Mouse (Mus musculus) kidney, postnatal 36 days (tissue): Measurements from ENCODE around the gene Zbtb43.

ENCODE experiments used
- DNase-seq, 2 experiments: peaks; one replicate each; pipeline ENCODE4 v3.0.0; 2021 to 2022; ENCODE audit warnings: mixed read lengths in 2 of 2

The Zbtb43 gene

DNA sequence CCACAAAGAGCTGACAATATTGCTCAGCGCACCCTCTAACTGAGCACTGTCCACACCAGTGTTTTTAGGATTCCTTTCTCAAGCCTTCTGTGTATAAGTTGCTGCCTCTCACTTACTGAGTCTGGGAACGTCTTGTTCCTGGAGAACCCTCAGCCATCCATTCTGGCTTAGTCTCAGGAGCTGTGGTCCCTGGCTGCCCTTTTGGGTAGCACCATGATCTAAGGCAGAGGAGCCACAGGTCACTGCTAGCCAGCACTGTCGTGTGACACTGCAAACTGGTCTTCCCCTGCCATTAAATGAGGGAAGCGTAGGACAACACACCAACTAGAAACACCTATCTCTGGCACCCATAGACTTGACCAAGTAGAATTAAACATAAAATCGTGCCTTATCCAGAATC lies 15.6 kb downstream of the Zbtb43 start:
- DNase-seq, result no peak

GRCm38 (mm10) chr2:33452140-33452539 lies 16.2 kb downstream of the Zbtb43 start:
- DNase-seq, result peak; percentile 37 to 70

DNA sequence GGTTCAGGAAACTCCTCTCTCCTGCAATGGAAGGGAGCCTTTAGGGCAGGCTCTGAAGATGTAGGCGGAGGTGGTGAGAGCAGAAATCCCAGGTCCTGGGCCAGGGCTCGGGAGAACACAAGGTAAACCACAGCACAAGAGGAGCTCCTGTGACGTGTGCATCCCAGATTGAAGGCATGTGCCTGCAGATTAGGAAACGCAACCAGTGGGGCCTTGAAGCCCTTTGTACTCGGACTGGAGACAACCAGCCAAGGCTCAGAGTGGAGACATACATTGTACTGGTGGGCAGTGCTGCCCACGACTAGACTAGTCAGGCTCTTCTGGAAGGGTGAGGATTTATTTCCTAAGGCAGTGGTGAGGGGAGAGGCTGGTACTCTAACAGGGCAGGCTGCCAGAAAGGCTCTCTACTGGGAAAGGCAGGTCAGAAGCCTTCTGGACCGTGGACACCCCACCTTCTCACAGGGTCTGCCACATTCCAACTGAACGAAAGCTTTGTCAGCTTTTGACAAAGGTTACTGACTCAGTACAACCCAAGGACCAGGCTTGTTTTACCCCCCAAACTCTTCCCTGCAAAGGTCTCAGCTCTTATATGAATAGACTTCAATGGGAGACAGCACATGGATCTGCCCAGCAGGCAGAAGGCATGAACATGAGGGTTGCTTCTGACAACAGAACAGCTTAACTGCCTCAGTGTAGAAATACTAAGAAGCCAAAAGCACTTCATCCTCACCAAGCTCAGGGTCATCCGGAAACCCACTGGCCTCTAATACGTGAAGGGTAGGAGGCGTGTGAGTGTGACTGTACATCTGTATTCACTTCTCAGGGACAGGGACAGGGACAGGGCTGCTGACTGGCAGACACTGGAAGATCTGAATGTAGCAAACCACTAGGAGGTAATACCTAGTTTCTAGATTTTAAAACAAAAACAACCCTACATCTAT lies 17.1 kb downstream of the Zbtb43 start:
- DNase-seq, result peak; percentile 42 to 63

GRCm38 (mm10) chr2:33449119-33449873 lies 19.1 kb downstream of the Zbtb43 start:
- no peak for DNase-seq

DNA sequence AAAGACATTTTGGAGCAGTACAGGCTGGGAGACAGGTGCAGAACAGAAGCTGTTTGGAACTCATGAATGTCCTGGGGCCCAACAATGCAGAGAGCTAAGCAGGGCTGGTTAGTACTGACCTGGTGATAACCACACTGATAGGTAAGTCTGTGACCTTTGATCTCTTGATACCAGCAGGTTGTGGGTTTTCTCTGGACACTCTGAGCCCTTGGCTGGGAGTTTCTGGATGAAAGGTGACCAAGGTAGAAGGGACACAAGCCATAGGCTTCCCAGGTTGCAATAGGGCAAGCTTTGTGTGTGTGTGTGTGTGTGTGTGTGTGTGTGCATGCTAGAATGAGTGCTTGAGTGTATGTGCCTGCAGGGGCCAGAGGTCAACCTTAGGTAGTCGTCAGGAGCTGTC lies 21.6 kb downstream of the Zbtb43 start:
- no peak for DNase-seq

- no peak for DNase-seq
These were observed 22.6 kb downstream of the Zbtb43 start for GRCm38 (mm10) chr2:33445741-33446140.

DNA sequence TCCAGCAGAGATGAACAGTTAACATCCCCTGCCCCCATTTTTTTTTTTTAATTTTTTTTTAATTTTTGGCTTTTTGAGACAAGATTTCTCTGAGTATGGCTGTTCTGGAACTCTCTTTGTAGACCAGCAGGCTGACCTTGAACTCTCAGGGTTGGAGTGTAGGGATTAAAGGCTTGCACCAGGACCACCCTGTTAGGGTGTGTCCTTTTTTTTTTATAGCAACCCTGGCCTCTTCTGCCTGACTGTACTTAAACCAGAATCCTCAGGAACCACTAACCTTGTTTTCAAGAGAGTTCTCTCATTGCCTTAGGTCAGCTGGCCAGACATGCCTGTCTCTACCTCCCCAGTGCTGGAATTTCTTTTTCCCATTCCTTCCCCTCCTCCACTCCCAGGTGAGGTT lies 23.5 kb downstream of the Zbtb43 start:
- no peak for DNase-seq

DNA sequence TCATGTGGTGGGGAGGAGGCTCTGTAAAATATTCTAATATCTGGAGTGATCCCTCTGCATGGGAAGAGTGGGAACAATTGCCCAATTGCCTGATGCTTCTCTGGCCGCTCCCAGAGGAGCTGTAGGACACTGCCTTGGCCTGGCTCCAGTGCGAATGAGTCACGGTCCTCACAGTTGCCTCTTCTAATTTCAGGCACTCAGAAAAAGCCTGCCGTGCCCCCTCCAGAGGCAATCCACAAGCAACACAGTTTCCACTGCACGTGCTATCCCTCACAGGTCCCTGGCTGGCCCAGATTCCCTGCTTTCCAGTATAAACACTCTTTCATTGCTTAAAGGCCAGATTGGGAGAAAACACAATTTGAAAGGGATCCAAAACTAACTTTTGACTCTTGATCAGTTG lies 24.0 kb downstream of the Zbtb43 start:
- DNase-seq, result peak; percentile 74 to 77

- no peak for DNase-seq
These were observed 25.7 kb downstream of the Zbtb43 start for GRCm38 (mm10) chr2:33442701-33443100.

- DNase-seq, result no peak
These were observed 27.5 kb downstream of the Zbtb43 start for GRCm38 (mm10) chr2:33440893-33441292.

DNA sequence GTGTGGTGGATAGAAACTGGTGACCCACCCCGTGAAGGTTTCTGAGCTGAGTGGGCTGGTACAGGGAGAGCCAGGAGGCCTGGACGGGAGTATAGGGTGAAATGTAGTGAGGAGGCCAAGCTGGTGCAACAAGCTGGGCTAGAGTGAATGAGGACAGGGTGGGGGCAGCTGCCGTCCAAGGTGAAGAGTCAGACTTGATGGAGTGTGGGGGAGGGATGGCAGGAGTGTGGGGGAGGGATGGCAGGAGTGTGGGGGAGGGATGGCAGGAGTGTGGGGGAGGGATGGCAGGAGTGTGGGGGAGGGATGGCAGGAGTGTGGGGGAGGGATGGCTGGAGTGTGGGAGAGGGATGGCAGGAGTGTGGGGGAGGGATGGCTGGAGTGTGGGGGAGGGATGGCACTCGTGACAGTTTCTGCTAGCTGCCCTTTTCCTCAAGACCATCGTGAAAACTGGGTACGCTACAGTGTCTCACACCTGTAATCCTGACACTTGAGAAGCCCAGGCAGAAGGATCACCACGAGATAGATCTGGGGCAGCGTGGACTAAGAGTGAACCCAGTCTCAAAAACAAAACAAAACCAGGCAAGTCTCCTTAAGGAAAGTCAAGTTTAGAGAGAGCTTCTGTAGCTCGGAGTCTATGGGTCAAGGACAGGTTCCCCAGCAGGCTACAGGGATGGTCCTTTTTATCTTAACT lies 28.2 kb downstream of the Zbtb43 start:
- DNase-seq, result no peak

DNA sequence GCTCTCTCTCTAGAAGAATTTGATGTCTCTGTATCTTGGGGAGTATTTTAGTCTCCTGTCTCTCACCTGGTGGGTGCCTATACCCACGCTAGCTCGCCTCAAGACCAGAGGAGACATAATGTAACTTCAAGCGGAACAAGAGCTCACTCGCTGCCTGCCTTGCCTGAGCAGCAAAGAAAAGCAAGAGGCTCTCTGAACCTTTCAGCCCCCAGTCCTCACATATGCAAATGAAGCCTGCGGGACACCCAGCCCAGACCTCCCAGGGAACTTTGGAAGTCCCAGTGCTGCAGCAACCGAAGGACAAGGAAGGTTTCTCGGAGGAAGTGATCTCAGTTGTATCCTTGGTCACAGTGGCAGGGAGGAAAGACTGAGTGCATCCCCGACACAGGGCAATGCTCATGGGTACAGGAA lies 28.9 kb downstream of the Zbtb43 start:
- DNase-seq, result no peak

GRCm38 (mm10) chr2:33438377-33438776 lies 30.0 kb downstream of the Zbtb43 start:
- no peak for DNase-seq

- DNase-seq, result no peak
These were observed 31.2 kb downstream of the Zbtb43 start for GRCm38 (mm10) chr2:33437184-33437583.

DNA sequence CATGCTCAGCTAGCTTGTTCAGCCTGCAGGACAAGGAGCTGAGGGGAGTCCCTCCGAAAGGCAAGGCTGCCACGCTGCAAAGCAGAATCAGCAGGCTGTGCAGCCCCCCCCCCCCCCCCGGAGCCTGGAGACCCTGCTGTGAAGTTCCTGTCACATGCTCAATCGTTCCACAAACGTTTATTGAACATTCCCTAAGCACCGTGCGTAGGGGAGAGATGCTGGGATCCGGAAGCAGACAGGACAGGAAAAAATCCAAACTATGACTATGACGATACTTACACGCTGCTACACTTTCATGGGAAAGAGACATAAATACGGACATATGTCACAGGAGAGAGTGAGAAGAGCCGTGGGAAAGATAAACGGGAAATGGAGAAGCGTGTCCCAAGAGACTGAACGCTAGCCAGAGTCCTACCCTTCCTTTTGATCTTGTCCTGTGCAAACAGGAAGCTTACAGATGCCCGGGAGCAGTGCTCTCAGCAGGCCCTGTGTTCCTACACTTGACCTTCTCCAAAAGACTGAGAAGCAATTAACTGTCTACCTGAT lies 32.3 kb downstream of the Zbtb43 start:
- no peak for DNase-seq

DNA sequence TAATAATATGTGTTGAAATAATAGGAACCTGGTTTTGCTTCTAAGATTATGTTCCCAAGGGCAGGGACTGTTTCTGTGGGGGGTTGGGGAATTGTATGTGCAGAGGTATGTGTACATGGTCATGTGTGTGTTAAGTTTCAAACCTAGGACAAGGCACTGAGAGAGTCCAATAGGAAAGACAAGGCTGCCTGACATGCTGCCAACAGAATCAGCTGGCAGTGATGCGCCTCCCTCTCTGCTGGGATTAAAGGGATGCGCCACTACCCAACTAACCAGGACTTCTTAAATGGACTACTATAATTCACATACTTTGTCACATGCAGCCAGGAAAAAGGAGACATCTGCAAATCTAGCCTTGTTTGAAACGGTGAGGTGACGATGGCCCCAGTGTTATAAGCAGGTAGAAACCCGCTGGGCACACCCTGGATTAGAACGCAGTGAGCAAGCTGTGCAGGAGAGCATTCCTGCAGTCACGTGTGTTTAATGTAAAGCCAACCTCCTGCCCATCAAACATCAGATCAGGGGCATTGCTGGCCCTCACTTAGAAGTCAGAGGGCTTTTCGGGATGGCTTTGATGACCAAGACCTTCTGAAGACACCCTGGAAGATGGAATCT lies 33.2 kb downstream of the Zbtb43 start:
- DNase-seq, result no peak

DNA sequence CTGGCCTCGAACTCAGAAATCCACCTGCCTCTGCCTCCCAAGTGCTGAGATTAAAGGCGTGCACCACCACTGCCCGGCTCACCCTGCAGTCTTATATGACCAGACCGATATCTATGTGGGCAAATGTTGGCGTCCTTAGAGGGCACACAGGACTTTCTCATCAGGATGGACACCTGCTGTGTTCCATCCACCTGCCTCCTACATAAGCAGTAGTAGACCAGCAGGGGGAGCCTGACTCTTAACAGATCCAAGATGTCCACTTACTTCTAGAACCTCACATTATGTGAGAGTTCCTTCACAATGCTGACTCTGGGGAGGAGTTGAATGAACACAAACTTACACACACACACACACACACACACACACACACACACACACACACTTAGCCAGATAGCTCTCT lies 35.5 kb downstream of the Zbtb43 start:
- DNase-seq, result peak; percentile 82 to 86

DNA sequence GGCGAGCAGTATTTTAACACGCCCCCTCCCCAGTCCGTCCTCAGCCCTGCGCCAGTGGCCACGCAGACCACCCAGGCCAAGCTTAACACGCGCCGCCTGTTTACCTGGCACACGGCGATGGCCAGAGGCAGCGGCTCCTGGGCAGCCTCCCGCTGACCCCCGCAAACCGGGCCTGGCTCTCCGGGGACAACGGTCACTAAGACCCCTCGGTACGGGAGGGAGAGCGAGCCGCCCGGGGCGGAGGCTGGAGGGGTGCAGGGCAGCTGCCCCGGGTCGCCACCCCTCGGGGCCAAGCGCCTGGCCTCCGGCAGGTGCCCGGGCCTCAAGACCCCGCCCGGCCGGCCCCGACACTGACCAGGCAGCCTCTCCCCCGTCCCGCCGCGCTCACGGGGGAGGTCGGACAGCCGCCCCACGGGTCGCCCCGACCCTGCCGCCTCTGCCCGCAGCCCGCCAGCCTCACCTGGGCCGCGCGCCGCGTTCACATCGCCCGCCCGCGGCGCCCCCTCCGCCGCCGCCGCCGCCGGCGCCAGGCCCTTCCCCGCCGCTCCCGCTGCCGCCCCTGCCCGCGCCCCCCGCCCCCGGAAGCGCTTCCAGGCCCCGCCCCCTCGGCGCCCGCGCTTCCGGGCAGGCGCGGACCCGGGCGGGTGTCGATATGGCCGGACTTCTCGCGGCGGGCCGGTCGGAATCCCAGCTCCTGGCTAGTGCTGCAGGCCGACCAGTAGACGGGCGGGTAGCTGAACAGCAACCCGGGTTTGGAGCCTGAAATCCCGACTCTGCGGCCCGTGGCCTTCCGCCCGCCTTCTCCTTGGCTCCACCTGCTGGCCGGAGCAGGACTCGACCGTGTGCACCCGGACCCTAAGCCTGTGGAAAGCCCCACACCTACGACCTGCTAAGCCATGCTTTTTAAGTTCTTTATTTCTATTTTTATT lies 37.3 kb downstream of the Zbtb43 start, which contains the start of gene Zbtb34:
Gene Zbtb34, minus strand, starts transcription at position 554 of the 929 bp plus-strand sequence.
- peak; percentile 45 to 87 for DNase-seq

- peak in 1 of 2 experiments; percentile 16 for DNase-seq
These were observed 38.1 kb downstream of the Zbtb43 start for GRCm38 (mm10) chr2:33430081-33430770.

DNA sequence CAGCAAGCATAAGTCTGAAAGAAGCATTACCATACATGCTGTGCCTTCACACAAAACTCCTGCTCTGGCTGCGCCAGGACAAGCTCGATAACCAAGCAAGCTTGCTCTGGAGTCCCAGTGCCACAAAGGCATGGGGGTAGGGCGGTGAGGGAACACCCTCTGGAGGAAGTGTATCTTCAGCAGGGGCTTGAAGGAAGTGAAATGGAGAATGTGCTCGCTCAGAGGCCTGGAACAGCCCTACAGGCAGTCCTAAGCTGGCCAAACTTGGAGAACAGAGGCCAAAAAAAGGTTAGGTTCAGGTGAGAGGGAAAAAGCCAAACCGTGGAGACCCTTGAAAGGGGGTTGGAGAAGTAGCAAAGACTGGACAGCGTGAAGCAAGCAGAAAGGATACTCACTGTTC lies 39.0 kb downstream of the Zbtb43 start:
- DNase-seq, result peak; percentile 14 to 51
